Mouse (Mus musculus): ENCODE results near the gene Cer1.

- TF ChIP-seq CTCF (IDR thresholded peaks at IDR 0.05; ENCODE audit: low read depth, low read length) (no peak), TAL1 (conservative IDR thresholded peaks at IDR 0.05; ENCODE audit: low read depth, low read length) (no peak), GATA1 (IDR thresholded peaks at IDR 0.05; ENCODE audit: borderline replicate concordance, low read length) (no peak)
Observed at GRCm38 (mm10) chr4:82867111-82867510, 17.8 kb downstream of the Cer1 start.
